Mouse (Mus musculus): ENCODE data around the gene Ptprm.
A peak's percentile ranks its signal among the peaks of the same experiment; 100 is the strongest.

Gene Ptprm

GRCm38 (mm10) chr17:67290662-67291240 is 63.5 kb downstream of the Ptprm start:
- peak; percentile 30 for DNase-seq (ENCODE audit: extremely low spot score, low read depth, low spot score)

- no peak for DNase-seq (ENCODE audit: extremely low spot score, low read depth, low spot score)
These were observed 66.8 kb downstream of the Ptprm start for GRCm38 (mm10) chr17:67287501-67287900.

- no peak for DNase-seq (ENCODE audit: extremely low spot score, low read depth, low spot score)
These were observed 72.6 kb downstream of the Ptprm start for GRCm38 (mm10) chr17:67281640-67282170.

GRCm38 (mm10) chr17:67277124-67277910 is 76.9 kb downstream of the Ptprm start:
- no peak for DNase-seq (ENCODE audit: extremely low spot score, low read depth, low spot score)

GRCm38 (mm10) chr17:67274531-67275094 is 79.6 kb downstream of the Ptprm start:
- DNase-seq (ENCODE audit: extremely low spot score, low read depth, low spot score): no peak

GRCm38 (mm10) chr17:67272928-67273327 is 81.3 kb downstream of the Ptprm start:
- no peak for DNase-seq (ENCODE audit: extremely low spot score, low read depth, low spot score)

- DNase-seq (ENCODE audit: extremely low spot score, low read depth, low spot score): no peak
These were observed 85.7 kb downstream of the Ptprm start for GRCm38 (mm10) chr17:67268475-67269080.

GRCm38 (mm10) chr17:67266270-67266669 is 88.0 kb downstream of the Ptprm start:
- DNase-seq (ENCODE audit: extremely low spot score, low read depth, low spot score): no peak

- no peak for DNase-seq (ENCODE audit: extremely low spot score, low read depth, low spot score)
These were observed 88.7 kb downstream of the Ptprm start for GRCm38 (mm10) chr17:67265520-67265919.

GRCm38 (mm10) chr17:67264716-67265115 is 89.5 kb downstream of the Ptprm start:
- no peak for DNase-seq (ENCODE audit: extremely low spot score, low read depth, low spot score)

GRCm38 (mm10) chr17:67263024-67263423 is 91.2 kb downstream of the Ptprm start:
- DNase-seq (ENCODE audit: extremely low spot score, low read depth, low spot score): no peak

GRCm38 (mm10) chr17:67260016-67260415 is 94.2 kb downstream of the Ptprm start:
- no peak for DNase-seq (ENCODE audit: extremely low spot score, low read depth, low spot score)

GRCm38 (mm10) chr17:67257780-67258179 is 96.5 kb downstream of the Ptprm start:
- no peak for DNase-seq (ENCODE audit: extremely low spot score, low read depth, low spot score)

- no peak for DNase-seq (ENCODE audit: extremely low spot score, low read depth, low spot score)
These were observed 98.1 kb downstream of the Ptprm start for GRCm38 (mm10) chr17:67256171-67256570.

GRCm38 (mm10) chr17:67253445-67253844 is 100.8 kb downstream of the Ptprm start:
- no peak for DNase-seq (ENCODE audit: extremely low spot score, low read depth, low spot score)

GRCm38 (mm10) chr17:67252992-67253391 is 101.3 kb downstream of the Ptprm start:
- DNase-seq (ENCODE audit: extremely low spot score, low read depth, low spot score): no peak

GRCm38 (mm10) chr17:67245273-67245875 is 108.9 kb downstream of the Ptprm start:
- no peak for DNase-seq (ENCODE audit: extremely low spot score, low read depth, low spot score)

GRCm38 (mm10) chr17:67242774-67243495 is 111.3 kb downstream of the Ptprm start:
- no peak for DNase-seq (ENCODE audit: extremely low spot score, low read depth, low spot score)

- no peak for DNase-seq (ENCODE audit: extremely low spot score, low read depth, low spot score)
These were observed 112.1 kb downstream of the Ptprm start for GRCm38 (mm10) chr17:67241951-67242773.

GRCm38 (mm10) chr17:67238866-67239265 is 115.4 kb downstream of the Ptprm start:
- DNase-seq (ENCODE audit: extremely low spot score, low read depth, low spot score): no peak

Measured in hindlimb bud, embryonic 11.5 days (tissue).